Mouse (Mus musculus) lung, embryonic 14.5 days (tissue): ENCODE data around the gene Nfix. TPM values are rescaled to one million over a fixed set of nuclear protein-coding genes. Genes with fewer than 3 reads are reported as not detected.

Source experiments
- ATAC-seq: fragments of 200-750 bp; cut with Nextera tagmentation; 2 replicates; pipeline ENCODE4 v1.8.0; 2017; ENCODE audit warnings: mild to moderate bottlenecking, moderate TSS enrichment, moderate library complexity; ENCODE audit not compliant: insufficient read depth
- DNase-seq: peaks from one replicate; pipeline ENCODE4 v3.0.0-alpha.2; 2015
- H3K27ac ChIP-seq: fragments of 300-500 bp; sonication (generic); 2 replicates; pipeline ENCODE4 v1.5.1; 2014; ENCODE audit warnings: low read depth, mild to moderate bottlenecking, moderate library complexity
- H3K27me3 ChIP-seq: fragments of 300-500 bp; sonication (generic); 2 replicates; pipeline ENCODE4 v1.6.1; 2014; ENCODE audit warnings: low read length, control low read depth; ENCODE audit not compliant: insufficient read depth
- H3K36me3 ChIP-seq: fragments of 300-500 bp; sonication (generic); 2 replicates; pipeline ENCODE4 v1.6.1; 2014; ENCODE audit warnings: control low read depth; ENCODE audit not compliant: insufficient read depth
- H3K4me1 ChIP-seq: fragments of 300-500 bp; sonication (generic); 2 replicates; pipeline ENCODE4 v1.6.1; 2014; ENCODE audit warnings: antibody characterized with exemption, control low read depth; ENCODE audit not compliant: insufficient read depth
- H3K4me2 ChIP-seq: fragments of 300-500 bp; sonication (generic); 2 replicates; pipeline ENCODE4 v1.6.1; 2014; ENCODE audit warnings: mild to moderate bottlenecking
- H3K4me3 ChIP-seq: fragments of 300-500 bp; sonication (generic); 2 replicates; pipeline ENCODE4 v1.5.1; 2014; ENCODE audit warnings: low read depth, low read length
- H3K9ac ChIP-seq: fragments of 300-500 bp; sonication (generic); 2 replicates; pipeline ENCODE4 v1.6.1; 2014
- H3K9me3 ChIP-seq: fragments of 300-500 bp; sonication (generic); 2 replicates; pipeline ENCODE4 v1.6.1; 2016; ENCODE audit warnings: low read depth, low read length, control low read depth
- CTCF ChIP-seq: IDR thresholded peaks from 2 replicates; pipeline ENCODE4 v1.5.1; 2016; ENCODE audit warnings: antibody characterized with exemption, low read depth
- WGBS: fragments of 180-500 bp; shearing (Covaris S2); extraction: QIAGEN DNeasy Blood & Tissue Kit; methylation state at CpG from one replicate; pipeline ENCODE4 v1.1.7; 2014; 5-methylcytosine and 5-hydroxymethylcytosine counted together
- polyA plus RNA-seq: library from polyadenylated mRNA; unstranded; fragments of >200 nt; fragmentation: Nextera tagmentation; extraction: Ambion mirVana; gene quantifications from 2 replicates; pipeline ENCODE4 v1.2.1, GENCODE M21; 2014

The Nfix gene
- polyA plus RNA-seq, 1 experiment from 2014 or later = 42.3 TPM

DNA sequence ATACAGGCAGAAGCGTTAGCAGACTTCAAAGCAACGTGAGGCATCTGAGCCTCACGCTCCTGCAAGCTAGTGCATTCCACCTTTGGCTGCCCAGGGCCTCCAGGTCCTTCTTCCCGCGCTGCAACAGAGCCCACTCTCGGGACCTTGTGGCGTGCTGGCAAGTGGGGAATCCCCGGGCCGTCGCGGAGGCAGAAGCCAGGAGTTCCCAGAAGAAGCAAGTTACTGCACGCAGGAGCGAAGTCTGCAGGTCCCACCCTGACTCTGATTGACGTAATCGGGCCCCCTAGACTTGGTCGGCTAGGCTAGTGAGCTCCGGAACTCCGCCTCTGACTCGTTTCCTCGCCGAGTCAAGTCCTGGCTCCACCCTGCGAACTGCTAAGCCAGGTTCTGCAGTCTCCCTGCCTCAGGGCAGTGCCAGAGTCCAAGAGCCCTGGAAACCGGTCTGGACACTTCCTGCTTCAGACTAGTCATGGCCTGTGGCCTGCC is 143.5 kb downstream of the Nfix start:
- H3K4me1 ChIP-seq = peaks cover 32% of the 10 kb centered on the region
- peak; percentile 55 for ATAC-seq
- WGBS = under 1% methylated on average over 23 of the region's 23 CpGs
- no peaks in the 10 kb centered on the region for H3K27me3 ChIP-seq
- H3K9ac ChIP-seq = peak overlapping the region; percentile 71
- peak overlapping the region; percentile 91 for H3K4me2 ChIP-seq
- H3K4me3 ChIP-seq = peak overlapping the region; percentile 39
- peak; percentile 91 for DNase-seq
- peak overlapping the region; percentile 99 for H3K27ac ChIP-seq
- H3K36me3 ChIP-seq = no peaks in the 10 kb centered on the region
- no peak for TF ChIP-seq CTCF
- H3K9me3 ChIP-seq = no peaks in the 10 kb centered on the region

DNA sequence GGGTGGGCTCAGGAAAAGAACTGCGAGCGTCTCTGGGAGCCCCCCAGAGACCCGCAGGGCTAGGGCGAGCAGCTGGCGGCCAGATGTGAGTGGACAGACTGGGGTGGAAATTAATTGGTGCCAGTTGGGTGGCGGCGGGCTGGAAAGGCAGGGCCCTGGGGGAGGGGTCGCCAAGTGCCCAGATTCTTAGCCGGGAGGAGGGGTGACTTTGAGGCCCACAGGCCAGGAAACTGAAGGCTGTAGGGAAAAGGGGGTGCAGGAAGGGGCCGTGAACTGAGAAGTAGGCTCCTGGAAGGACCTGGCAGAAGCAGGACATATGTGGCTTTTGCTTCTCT is 144.0 kb downstream of the Nfix start:
- Histone ChIP-seq H3K4me1 (peaks cover 32% of the 10 kb centered on the region), H3K36me3 (no peaks in the 10 kb centered on the region), H3K27ac (peak overlapping the region; percentile 99), H3K9ac (peak overlapping the region; percentile 71), H3K27me3 (no peaks in the 10 kb centered on the region), H3K4me2 (peak overlapping the region; percentile 91), H3K4me3 (peak overlapping the region; percentile 39), H3K9me3 (no peaks in the 10 kb centered on the region)
- WGBS = 1% methylated on average over 10 of the region's 10 CpGs
- ATAC-seq = peak; percentile 29
- DNase-seq = peak; percentile 78
- TF ChIP-seq CTCF = no peak

DNA sequence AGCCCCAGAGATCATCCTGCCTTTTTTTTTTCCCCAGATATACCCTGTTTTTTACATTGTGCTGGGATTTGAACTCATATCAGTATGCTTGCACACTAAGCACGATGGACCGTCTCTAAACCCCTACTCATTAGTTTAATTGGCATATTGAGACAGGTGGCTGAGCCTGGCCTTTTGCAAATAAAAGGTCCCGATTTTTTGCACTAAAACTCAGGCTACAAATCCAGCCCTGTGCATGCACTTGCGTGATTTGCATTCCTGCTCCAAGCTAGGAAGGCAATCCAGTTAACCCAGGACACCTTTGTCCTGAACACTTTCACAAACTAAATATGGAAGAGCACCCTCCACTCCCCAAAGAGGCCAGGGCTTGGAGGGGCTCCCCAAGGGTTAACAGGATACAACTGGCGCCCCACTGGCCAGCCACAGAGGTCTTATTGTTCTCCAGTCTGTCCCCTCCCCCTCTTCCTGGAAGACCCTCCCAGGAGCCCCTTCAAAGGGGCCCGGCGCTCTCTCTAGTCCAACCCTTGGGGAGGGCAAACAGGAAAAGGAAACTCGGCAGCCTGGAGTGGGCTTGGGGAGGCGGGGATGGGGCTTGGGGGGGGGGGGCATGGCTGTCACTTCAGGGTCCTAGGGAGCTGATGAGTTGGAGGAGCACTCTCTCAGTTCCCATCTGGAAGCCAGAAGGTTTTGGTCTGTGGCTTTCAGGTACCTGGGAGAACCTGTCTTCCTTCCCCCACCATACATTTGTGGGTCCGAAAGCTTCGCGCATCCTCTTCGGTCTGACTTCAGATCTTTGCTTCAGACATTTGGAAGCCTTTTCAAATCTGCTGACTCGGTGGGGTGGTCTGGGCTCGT is 144.6 kb downstream of the Nfix start:
- Histone ChIP-seq H3K36me3 (no peaks in the 10 kb centered on the region), H3K9ac (peak overlapping the region; percentile 71), H3K27ac (peak overlapping the region; percentile 99), H3K4me1 (peaks cover 29% of the 10 kb centered on the region), H3K9me3 (no peaks in the 10 kb centered on the region), H3K4me2 (peak overlapping the region; percentile 91), H3K27me3 (no peaks in the 10 kb centered on the region), H3K4me3 (peak overlapping the region; percentile 39)
- no peak for TF ChIP-seq CTCF
- WGBS = 2% methylated on average over 15 of the region's 15 CpGs
- peak; percentile 67 for ATAC-seq
- peak; percentile 89 for DNase-seq

DNA sequence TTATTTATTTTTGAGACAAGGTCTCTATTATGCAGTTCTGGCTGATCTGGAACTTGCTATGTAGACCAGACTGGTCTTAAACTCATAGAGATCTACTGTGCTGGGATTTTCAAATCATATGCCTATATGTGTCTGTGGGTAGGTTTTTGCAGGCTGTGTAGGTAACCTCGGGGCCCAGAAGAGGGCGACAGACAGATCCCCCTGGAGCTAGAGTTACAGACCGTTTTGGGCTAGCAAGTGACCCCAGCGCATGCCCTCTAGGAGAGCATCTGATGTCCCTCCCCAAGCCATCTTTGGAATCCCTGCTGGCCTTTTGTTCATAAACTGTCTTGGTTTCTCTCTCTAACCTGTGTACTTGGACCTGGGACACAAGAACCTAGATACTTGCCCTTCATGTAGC is 145.5 kb downstream of the Nfix start:
- Histone ChIP-seq H3K9me3 (no peaks in the 10 kb centered on the region), H3K27ac (peak overlapping the region; percentile 99), H3K27me3 (no peaks in the 10 kb centered on the region), H3K4me3 (no peak overlapping the region), H3K4me1 (peaks cover 25% of the 10 kb centered on the region), H3K36me3 (no peaks in the 10 kb centered on the region), H3K4me2 (peak overlapping the region; percentile 91), H3K9ac (no peak overlapping the region)
- ATAC-seq (no peak), DNase-seq (no peak)
- WGBS = 30% methylated on average over 4 of the region's 4 CpGs
- TF ChIP-seq CTCF = peak; percentile 47

DNA sequence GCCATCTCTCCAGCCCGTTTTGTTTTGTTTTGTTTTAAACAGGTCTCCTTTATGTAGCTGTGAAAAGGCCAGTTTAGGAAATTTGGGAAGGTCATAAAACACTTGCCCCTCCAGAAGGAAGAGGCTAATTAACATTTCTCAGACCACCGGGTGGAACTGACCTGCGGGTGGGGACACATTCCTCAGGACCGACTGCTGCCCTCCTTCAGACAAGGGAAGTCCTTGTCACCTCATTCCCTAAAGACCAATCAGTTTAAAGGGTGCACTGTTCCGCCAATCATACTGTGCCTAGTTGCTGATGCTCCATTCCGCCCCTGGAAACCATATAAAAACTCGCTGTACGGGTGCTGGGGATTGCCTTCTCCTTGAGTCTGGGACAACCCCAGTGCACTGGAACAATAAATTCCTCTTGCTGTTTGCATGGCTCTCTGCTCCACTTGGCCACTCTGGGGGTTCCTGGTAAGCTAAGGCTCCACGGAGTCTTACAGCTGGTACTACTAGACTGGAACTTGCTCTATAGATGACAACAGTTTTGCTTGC is 147.0 kb downstream of the Nfix start:
- Histone ChIP-seq H3K27me3 (no peaks in the 10 kb centered on the region), H3K4me2 (peak overlapping the region; percentile 1; the same call in 1 of the 2 replicates), H3K27ac (peak overlapping the region; percentile 42; the same call in 1 of the 2 replicates), H3K4me3 (no peak overlapping the region; the same call in 1 of the 2 replicates), H3K9ac (no peak overlapping the region), H3K4me1 (peaks cover 19% of the 10 kb centered on the region; the same call in 1 of the 2 replicates), H3K36me3 (no peaks in the 10 kb centered on the region), H3K9me3 (no peaks in the 10 kb centered on the region)
- no peak for TF ChIP-seq CTCF
- ATAC-seq (no peak), DNase-seq (no peak)
- 52% methylated on average over 9 of the region's 9 CpGs for WGBS

DNA sequence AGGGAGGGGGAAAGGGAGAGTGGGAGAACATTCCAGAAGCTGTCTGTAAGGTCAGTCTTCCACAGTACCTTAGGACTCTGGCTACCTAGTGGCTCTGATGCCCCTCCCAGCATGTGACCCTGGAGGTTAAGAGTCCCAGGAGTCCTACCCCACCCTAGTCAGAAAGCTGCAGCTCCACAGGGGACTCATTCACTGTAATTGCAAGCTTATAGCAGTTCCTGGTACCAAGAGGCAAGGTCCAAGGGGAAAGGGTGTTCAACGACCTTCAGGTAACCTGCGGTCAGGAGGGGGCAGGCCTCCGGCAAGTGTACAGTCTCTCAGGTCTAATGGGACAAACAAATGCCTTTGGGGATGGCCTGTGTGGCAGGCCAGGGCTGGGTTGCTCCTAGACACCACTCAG is 149.9 kb downstream of the Nfix start:
- no peak overlapping the region for H3K4me2 ChIP-seq
- H3K36me3 ChIP-seq = no peaks in the 10 kb centered on the region
- H3K4me3 ChIP-seq = no peak overlapping the region
- no peaks in the 10 kb centered on the region for H3K27me3 ChIP-seq
- no peak for DNase-seq
- ATAC-seq = no peak
- H3K4me1 ChIP-seq = peaks cover 14% of the 10 kb centered on the region
- no peak for TF ChIP-seq CTCF
- 54% methylated on average over 3 of the region's 3 CpGs for WGBS
- H3K9ac ChIP-seq = no peak overlapping the region
- H3K9me3 ChIP-seq = no peaks in the 10 kb centered on the region
- H3K27ac ChIP-seq = peak overlapping the region; percentile 46

Other genes starting within 250 kb of the Nfix start
- 81.7 and 83.8 TPM in 2 replicates for gene Ier2, start 137.5 kb downstream of the Nfix start, polyA plus RNA-seq
- 66.1 and 68.6 TPM in 2 replicates for gene Trmt1, start 114.0 kb downstream of the Nfix start, polyA plus RNA-seq
- gene Nacc1, start 112.5 kb downstream of the Nfix start, polyA plus RNA-seq = 29.8 and 33.8 TPM in 2 replicates
- gene Lyl1, start 98.9 kb downstream of the Nfix start, polyA plus RNA-seq = 12.0 and 12.5 TPM in 2 replicates
- 2.7 and 2.8 TPM in 2 replicates for gene G430095P16Rik, start 77.3 kb downstream of the Nfix start, polyA plus RNA-seq
- 4.5 and 4.6 TPM in 2 replicates for gene Dand5, start 22.5 kb upstream of the Nfix start, polyA plus RNA-seq
- 44.2 and 45.0 TPM in 2 replicates for gene Gadd45gip1, start 31.2 kb upstream of the Nfix start, polyA plus RNA-seq
- 118 and 123 TPM in 2 replicates for gene Rad23a, start 40.3 kb upstream of the Nfix start, polyA plus RNA-seq
- 886 and 920 TPM in 2 replicates for gene Calr, start 46.6 kb upstream of the Nfix start, polyA plus RNA-seq
- 92.9 and 103 TPM in 2 replicates for gene Farsa, start 56.6 kb upstream of the Nfix start, polyA plus RNA-seq
- gene Syce2, start 71.8 kb upstream of the Nfix start, polyA plus RNA-seq = 79.9 and 94.8 TPM in 2 replicates
- 28.1 and 30.4 TPM in 2 replicates for gene Gcdh, start 93.6 kb upstream of the Nfix start, polyA plus RNA-seq
- 1.8 and 1.9 TPM in 2 replicates for gene Klf1, start 101.6 kb upstream of the Nfix start, polyA plus RNA-seq
- 12.0 and 15.3 TPM in 2 replicates for gene Dnase2a, start 108.2 kb upstream of the Nfix start, polyA plus RNA-seq
- 0.30 and 0.39 TPM in 2 replicates for gene Mast1, start 137.0 kb upstream of the Nfix start, polyA plus RNA-seq
- gene Rtbdn, start 146.6 kb upstream of the Nfix start, polyA plus RNA-seq = not detected in 2 replicates
- not detected in 2 replicates for gene Gm49661, start 169.1 kb upstream of the Nfix start, polyA plus RNA-seq
- gene Prdx2, start 169.2 kb upstream of the Nfix start, polyA plus RNA-seq = 819 and 843 TPM in 2 replicates
- 117 and 121 TPM in 2 replicates for gene Rnaseh2a, start 169.4 kb upstream of the Nfix start, polyA plus RNA-seq
- gene Junb, start 178.4 kb upstream of the Nfix start, polyA plus RNA-seq = 12.8 and 15.4 TPM in 2 replicates
- 15.2 and 18.0 TPM in 2 replicates for gene Hook2, start 190.3 kb upstream of the Nfix start, polyA plus RNA-seq
- gene Best2, start 214.2 kb upstream of the Nfix start, polyA plus RNA-seq = not detected in 2 replicates
- 97.2 and 98.0 TPM in 2 replicates for gene Asna1, start 224.9 kb upstream of the Nfix start, polyA plus RNA-seq
- 153 and 156 TPM in 2 replicates for gene Trir, start 226.5 kb upstream of the Nfix start, polyA plus RNA-seq
- 17.9 and 20.2 TPM in 2 replicates for gene Tnpo2, start 236.6 kb upstream of the Nfix start, polyA plus RNA-seq